Mouse (Mus musculus): Measurements from ENCODE around the gene Zswim1.
"Not testable (repeated sequence)": the region's sequence is repeated elsewhere in the genome, so short reads cannot be mapped to it uniquely, and the experiment has no call there.

Zswim1 gene

DNA sequence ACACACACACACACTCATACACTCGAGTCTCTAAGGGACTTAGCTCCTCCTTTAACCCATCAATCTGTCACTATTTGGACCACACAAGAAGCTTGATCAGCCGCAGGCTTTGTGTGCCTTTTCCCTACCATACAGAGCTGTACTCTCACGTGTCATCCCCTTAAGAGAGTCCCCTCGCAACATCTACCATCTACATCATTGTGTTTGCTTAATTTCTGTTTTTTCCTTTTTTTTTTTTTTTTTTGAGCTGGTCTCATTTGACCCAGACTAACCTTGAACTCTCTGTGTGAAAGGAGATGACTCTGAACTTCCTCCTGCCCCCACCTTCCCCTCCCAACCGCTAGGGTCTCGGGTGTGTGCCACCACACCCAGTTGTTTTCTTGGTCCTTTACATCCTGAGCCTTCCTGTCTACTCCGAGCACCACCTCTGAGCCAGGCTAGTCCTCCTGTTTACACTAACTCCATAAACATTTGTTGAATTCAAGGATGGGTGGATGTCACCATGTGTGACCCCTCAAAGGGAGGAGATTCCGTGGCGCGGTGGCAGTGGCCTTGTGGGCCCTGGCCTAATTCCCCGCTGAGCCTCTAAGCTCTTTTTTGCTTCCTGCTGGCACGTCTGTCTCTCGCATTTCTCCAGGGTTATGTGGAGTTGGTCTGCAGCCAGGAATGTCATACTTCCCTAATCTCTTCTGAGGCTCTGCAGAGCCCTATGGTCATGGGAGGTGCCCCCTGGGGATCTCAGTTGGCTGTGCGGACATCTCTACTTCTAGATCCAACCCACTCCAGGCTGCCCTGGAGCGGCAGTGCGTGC lies 44.5 kb downstream of the Zswim1 start:
- no peak for DNase-seq (ENCODE audit: low read depth)

DNA sequence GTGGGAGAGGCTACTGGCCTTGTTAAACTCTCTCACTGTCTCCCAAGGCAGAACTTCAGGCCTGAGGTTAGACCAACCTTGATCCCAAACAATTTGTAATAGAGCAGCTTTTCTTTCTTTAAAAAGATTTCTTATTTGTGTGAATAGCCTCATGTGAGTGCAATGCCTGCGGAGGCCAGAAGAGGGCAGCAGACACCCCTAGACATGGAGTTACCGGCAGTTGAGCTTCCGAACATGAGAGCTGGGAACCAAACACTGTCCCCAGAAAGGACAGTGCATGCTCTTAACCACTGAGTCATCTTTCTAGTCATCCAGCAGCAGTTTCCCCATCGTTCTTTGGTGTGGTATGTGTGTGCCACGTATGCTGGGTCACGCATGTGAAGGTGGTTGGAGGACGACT lies 45.1 kb downstream of the Zswim1 start:
- DNase-seq (ENCODE audit: low read depth): no peak

DNA sequence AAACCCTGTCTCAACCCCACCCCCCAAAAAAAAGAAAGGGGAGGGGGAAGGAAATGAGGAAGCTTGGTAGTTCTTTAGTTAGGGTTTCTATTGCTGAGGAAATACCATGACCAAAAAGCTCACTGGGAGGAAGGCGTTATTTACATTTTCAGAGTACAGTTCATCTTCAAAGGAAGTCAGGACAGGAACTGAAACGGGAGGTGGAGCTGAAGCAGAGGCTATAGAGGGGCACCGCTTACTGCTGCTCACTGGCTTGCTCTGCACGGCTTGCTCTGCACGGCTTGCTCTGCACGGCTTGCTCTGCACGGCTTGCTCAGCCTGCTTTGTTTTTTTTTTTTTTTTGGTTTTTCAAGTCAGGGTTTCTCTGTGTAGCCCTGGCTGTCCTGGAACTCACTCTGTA lies 46.0 kb downstream of the Zswim1 start:
- DNase-seq (ENCODE audit: low read depth): no peak

DNA sequence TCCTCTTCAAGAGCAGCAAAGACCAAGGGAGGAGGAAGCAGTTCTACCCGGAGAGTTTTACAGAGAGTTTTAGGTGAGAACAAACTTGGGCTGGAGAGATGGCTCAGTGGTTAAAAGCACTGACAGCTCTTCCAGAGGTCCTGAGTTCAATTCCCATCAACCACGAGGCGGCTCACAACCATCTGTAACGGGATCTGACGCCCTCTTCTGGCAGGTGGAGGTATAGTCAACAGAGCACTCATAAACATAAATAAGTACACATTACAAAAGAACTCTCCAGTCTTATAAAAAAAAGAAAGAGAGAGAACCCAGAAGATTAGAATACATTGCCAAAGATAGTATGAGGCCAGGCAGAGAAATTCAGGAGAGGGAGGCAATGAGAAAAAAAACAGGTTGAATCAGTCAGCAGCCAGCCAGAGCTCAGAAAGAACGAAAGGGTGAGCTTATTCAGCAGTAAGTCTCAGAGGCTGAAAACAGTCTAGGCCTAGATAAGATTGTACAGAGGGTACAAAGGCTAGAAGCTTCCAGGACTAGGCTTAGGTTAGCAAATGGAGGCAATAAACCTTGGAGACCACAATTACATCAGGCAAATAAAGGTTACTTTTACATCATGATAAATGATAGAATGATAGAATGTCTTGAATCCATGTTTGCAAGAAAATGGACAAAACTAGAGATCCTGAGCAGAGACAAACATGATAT lies 49.3 kb downstream of the Zswim1 start:
- no peak for DNase-seq (ENCODE audit: low read depth)

DNA sequence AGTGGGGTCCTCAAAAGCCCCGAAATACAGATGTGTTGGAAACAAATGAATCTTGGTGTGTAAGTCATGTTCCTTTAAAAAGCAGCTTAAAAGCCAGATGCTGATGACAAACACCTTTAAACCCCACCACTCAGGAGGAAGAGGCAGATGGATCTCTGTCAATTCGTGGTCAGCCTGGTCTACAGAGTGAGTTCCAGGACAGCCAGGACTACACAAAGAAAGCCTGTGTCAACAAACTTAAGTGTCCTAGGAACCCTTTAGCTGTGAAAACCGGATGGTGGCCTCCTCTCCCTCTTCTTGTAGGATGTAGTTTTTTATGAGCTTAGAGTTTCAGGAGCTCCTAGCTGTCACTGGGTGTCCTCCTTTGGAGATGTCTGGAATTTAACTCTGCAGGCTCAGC lies 51.1 kb downstream of the Zswim1 start:
- no peak for DNase-seq (ENCODE audit: low read depth)

DNA sequence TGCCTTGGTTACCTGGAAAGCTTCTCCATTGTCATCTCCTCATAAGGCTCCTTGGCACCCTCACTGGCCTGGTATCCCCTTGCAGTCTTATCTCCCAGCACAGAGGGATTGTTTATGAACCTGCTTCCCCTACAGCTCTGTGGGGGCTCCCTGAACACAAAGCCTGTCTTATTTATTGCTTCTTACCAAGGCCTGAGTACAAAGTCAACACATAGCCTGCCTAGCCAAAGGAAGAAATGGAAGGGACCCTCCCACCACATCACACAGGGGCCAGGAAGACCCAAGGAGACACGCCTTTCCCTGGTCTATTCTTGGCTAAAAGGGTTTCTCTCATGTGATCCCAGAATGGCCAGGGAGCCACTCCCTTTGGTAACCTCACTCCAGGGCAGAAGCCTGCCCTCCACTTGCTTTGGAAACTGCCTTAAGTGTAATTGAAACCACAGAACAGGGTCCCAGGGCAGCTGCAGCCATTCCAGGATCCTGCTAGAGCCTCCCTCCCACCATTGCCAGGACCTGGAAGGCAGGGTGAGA lies 51.8 kb downstream of the Zswim1 start:
- peak; percentile 40 for DNase-seq (ENCODE audit: low read depth)

DNA sequence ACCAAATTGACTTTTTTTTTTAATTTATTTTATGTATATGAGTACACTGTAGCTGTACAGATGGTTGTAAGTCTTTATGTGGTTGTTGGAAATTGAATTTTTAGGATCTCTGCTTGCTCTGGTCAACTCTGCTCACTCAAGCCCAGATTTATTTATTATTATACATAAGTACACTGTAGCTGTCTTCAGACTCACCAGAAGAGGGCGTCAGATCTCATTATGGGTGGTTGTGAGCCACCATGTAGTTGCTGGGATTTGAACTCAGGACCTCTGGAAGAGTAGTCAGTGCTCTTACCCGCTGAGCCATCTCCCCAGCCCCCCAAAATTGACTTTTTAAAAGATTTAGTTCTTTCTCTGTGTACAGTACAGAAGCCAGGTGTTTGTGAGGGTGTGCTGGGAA lies 53.2 kb downstream of the Zswim1 start:
- DNase-seq (ENCODE audit: low read depth): not testable (repeated sequence)
